Mouse (Mus musculus) olfactory bulb, adult 2 months (tissue): Measurements from ENCODE around the gene Thap4. TPM values are rescaled to one million over a fixed set of nuclear protein-coding genes. Genes with fewer than 3 reads are reported as not detected.

Experiments used
- H3K27ac ChIP-seq: fragments of 200-500 bp; 2 replicates; pipeline ENCODE4 v1.5.1; 2012; ENCODE audit warnings: low read depth, low read length; ENCODE audit not compliant: insufficient read depth
- H3K4me1 ChIP-seq: fragments of 200-500 bp; 2 replicates; pipeline ENCODE4 v1.6.1; 2012; ENCODE audit warnings: low read length; ENCODE audit not compliant: control insufficient read depth, insufficient read depth
- H3K4me3 ChIP-seq: fragments of 200-500 bp; 2 replicates; pipeline ENCODE4 v1.5.1; 2012; ENCODE audit warnings: mild to moderate bottlenecking, low read depth, low read length, moderate library complexity; ENCODE audit not compliant: insufficient read depth
- CTCF ChIP-seq: fragments of 200-500 bp; IDR thresholded peaks from 2 replicates; pipeline ENCODE4 v1.5.1; 2012; ENCODE audit warnings: low read depth, mild to moderate bottlenecking, low read length, moderate library complexity; ENCODE audit not compliant: insufficient read depth
- POLR2A ChIP-seq: fragments of 200-500 bp; IDR thresholded peaks from 2 replicates; pipeline ENCODE4 v1.6.1; 2012; ENCODE audit warnings: mild to moderate bottlenecking, low read depth, low read length, moderate library complexity; ENCODE audit not compliant: insufficient read depth
- WGBS: fragments of 180-500 bp; shearing (Covaris S2); methylation state at CpG from one replicate; pipeline ENCODE4 v1.1.7; 2018; 5-methylcytosine and 5-hydroxymethylcytosine counted together
- polyA plus RNA-seq: library from polyadenylated mRNA; stranded (reverse); fragments of >200 nt; gene quantifications from 2 replicates; pipeline ENCODE4 v1.2.4, GENCODE M21; 2012; ENCODE audit warnings: low replicate concordance; ENCODE audit not compliant: missing spikeins, insufficient read depth, insufficient read length

The Thap4 gene
- polyA plus RNA-seq, 1 experiment: not detected

GRCm38 (mm10) chr1:93699159-93699558 is 55.5 kb downstream of the Thap4 start:
- H3K4me3 ChIP-seq: no peak overlapping the region
- TF ChIP-seq POLR2A (no peak), CTCF (no peak)
- WGBS: 41% methylated on average over 4 of the region's 4 CpGs
- H3K4me1 ChIP-seq: peaks cover 8% of the 10 kb centered on the region
- H3K27ac ChIP-seq: no peak overlapping the region

- 73% methylated on average over 3 of the region's 3 CpGs for WGBS
- Histone ChIP-seq H3K27ac (no peak overlapping the region), H3K4me3 (no peak overlapping the region), H3K4me1 (peaks cover 8% of the 10 kb centered on the region)
- TF ChIP-seq CTCF (no peak), POLR2A (no peak)
Observed at GRCm38 (mm10) chr1:93697317-93697716, 57.3 kb downstream of the Thap4 start.

DNA sequence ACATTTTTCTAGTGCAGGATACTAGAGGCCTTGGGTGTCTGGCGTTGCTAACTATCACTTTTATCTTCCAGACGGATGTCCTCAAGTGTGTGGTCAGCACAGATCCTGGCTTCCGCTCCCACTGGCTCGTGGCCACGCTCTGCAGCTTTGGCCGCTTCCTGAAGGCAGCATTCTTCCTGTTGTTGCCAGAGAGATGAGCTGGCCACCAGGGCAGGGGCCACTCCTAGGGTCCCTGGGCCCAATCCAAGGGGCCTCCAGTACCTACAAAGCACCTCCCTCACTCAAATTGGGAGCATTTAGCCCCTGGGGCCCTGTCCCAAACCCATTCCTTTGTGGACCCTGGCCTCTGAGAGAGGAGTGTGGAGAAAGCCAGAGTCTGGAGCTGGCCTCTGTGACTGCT is 59.7 kb downstream of the Thap4 start:
- TF ChIP-seq POLR2A (no peak), CTCF (no peak)
- no peak overlapping the region for H3K27ac ChIP-seq
- H3K4me1 ChIP-seq: peaks cover 21% of the 10 kb centered on the region
- no peak overlapping the region for H3K4me3 ChIP-seq
- 76% methylated on average over 6 of the region's 6 CpGs for WGBS

DNA sequence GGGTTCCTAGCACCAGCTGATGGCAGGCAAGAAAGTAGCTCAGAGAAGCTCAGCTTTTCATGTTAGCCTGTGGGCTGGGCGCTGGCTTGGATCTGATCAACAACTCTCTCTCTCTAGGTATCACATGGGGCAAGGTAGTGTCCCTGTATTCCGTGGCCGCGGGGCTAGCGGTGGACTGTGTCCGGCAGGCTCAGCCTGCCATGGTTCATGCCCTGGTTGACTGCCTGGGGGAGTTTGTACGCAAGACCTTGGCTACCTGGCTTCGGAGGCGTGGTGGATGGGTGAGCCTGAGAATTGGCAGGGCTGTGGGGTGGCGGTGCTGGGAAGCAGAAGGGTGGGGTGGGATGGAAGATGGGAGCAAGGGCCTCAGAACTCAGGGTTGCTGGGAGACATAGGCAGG is 60.7 kb downstream of the Thap4 start:
- Histone ChIP-seq H3K27ac (no peak overlapping the region), H3K4me3 (no peak overlapping the region), H3K4me1 (peaks cover 17% of the 10 kb centered on the region)
- WGBS: 97% methylated on average over 10 of the region's 10 CpGs
- TF ChIP-seq POLR2A (no peak), CTCF (no peak)

DNA sequence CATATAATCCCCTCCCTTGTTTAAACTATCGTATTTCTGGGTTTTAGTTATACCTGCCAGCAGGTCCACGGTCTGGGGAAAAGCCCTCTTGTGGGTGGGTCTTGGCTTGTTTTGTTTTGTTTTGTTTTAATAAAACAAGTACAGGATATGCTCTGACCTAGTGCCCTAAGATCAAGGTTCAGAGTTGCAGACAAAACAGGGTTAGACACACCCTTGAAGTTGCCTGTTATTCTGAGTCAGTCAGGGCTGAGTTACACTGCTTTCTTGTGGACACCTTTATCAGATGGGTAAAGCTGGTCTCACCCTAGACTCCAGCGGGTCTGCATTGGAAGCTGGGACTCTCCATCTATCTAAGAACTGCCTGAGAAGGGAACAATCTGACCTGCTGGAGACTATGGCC is 61.2 kb downstream of the Thap4 start:
- Histone ChIP-seq H3K27ac (no peak overlapping the region), H3K4me3 (no peak overlapping the region), H3K4me1 (peaks cover 16% of the 10 kb centered on the region)
- TF ChIP-seq CTCF (no peak), POLR2A (no peak)
- 90% methylated on average over 3 of the region's 3 CpGs for WGBS

GRCm38 (mm10) chr1:93692773-93693172 is 61.9 kb downstream of the Thap4 start:
- H3K4me1 ChIP-seq: peaks cover 23% of the 10 kb centered on the region
- WGBS: 96% methylated on average over 9 of the region's 9 CpGs

GRCm38 (mm10) chr1:93691786-93692357 is 62.8 kb downstream of the Thap4 start:
- TF ChIP-seq POLR2A (no peak), CTCF (no peak)
- Histone ChIP-seq H3K4me1 (peaks cover 25% of the 10 kb centered on the region), H3K27ac (no peak overlapping the region), H3K4me3 (no peak overlapping the region)
- 53% methylated on average over 10 of the region's 10 CpGs for WGBS

More at GRCm38 (mm10) chr1:93692773-93693172, 61.9 kb downstream of the Thap4 start:
- Histone ChIP-seq H3K27ac (no peak overlapping the region), H3K4me3 (no peak overlapping the region)
- no peak for TF ChIP-seq POLR2A
- no peak for TF ChIP-seq CTCF

- Histone ChIP-seq H3K4me3 (no peak overlapping the region), H3K4me1 (peaks cover 30% of the 10 kb centered on the region), H3K27ac (no peak overlapping the region)
- TF ChIP-seq POLR2A (no peak), CTCF (no peak)
- 84% methylated on average over 8 of the region's 8 CpGs for WGBS
Observed at GRCm38 (mm10) chr1:93691106-93691505, 63.6 kb downstream of the Thap4 start.

GRCm38 (mm10) chr1:93689901-93690496 is 64.7 kb downstream of the Thap4 start:
- peaks cover 37% of the 10 kb centered on the region for H3K4me1 ChIP-seq
- TF ChIP-seq POLR2A: no peak
- TF ChIP-seq CTCF: no peak

GRCm38 (mm10) chr1:93688154-93688553 is 66.5 kb downstream of the Thap4 start:
- H3K27ac ChIP-seq: no peak overlapping the region
- H3K4me3 ChIP-seq: no peak overlapping the region
- TF ChIP-seq CTCF: no peak
- TF ChIP-seq POLR2A: no peak
- H3K4me1 ChIP-seq: peaks cover 37% of the 10 kb centered on the region
- 58% methylated on average over 8 of the region's 8 CpGs for WGBS

More at GRCm38 (mm10) chr1:93689901-93690496, 64.7 kb downstream of the Thap4 start:
- no peak overlapping the region for H3K4me3 ChIP-seq
- WGBS: 80% methylated on average over 7 of the region's 7 CpGs
- no peak overlapping the region for H3K27ac ChIP-seq
